Mouse (Mus musculus) liver, adult 2 months (tissue): Measurements from ENCODE around the gene Cux2.

Experiments
- CTCF ChIP-seq: fragments of 200-500 bp; IDR thresholded peaks from 2 replicates; pipeline ENCODE4 v1.5.1; 2011; ENCODE audit warnings: low read depth, low read length, control low read depth
- POLR2A ChIP-seq: fragments of 200-500 bp; IDR thresholded peaks from 2 replicates; pipeline ENCODE4 v1.6.1; 2011; ENCODE audit warnings: low read length, control low read depth; ENCODE audit not compliant: insufficient read depth; ENCODE audit errors: extremely low read depth

- TF ChIP-seq CTCF (peak; percentile 78), POLR2A (no peak)
Measured at GRCm38 (mm10) chr5:121998981-121999795, 50.7 kb downstream of the Cux2 start.
